Mouse (Mus musculus) liver, postnatal 0 days (tissue): ENCODE measurements at regions not wholly inside any gene's neighbourhood (a gene's known extent, or its start where the extent isn't known, plus 50 kb on each side); places are given as distances from the start of the nearest gene placed in this dataset.

Source experiments
- ATAC-seq: fragments of 200-750 bp; cut with Nextera tagmentation; 2 replicates; pipeline ENCODE4 v1.8.0; 2017; ENCODE audit warnings: mild to moderate bottlenecking, moderate library complexity
- DNase-seq: peaks from one replicate; pipeline ENCODE4 v3.0.0-alpha.2; 2016
- H3K27ac ChIP-seq: fragments of 300-500 bp; sonication (generic); 2 replicates; pipeline ENCODE4 v1.5.1; 2014; ENCODE audit warnings: antibody characterized with exemption, moderate library complexity, mild to moderate bottlenecking, low read depth
- H3K27me3 ChIP-seq: fragments of 300-500 bp; sonication (generic); 2 replicates; pipeline ENCODE4 v1.6.1; 2014; ENCODE audit warnings: low read length, control low read depth, mixed read lengths; ENCODE audit not compliant: insufficient read depth
- H3K36me3 ChIP-seq: fragments of 300-500 bp; sonication (generic); replicated peaks from 2 replicates; pipeline ENCODE4 v1.6.1; 2014; ENCODE audit warnings: mild to moderate bottlenecking, control low read depth, low read length, moderate library complexity, mixed read lengths; ENCODE audit not compliant: insufficient read depth
- H3K4me1 ChIP-seq: fragments of 300-500 bp; sonication (generic); 2 replicates; pipeline ENCODE4 v1.6.1; 2014; ENCODE audit warnings: antibody characterized with exemption, mild to moderate bottlenecking, control low read depth; ENCODE audit not compliant: insufficient read depth
- H3K4me2 ChIP-seq: fragments of 300-500 bp; sonication (generic); 2 replicates; pipeline ENCODE4 v1.6.1; 2014; ENCODE audit warnings: low read depth, mild to moderate bottlenecking, low read length, moderate library complexity, mixed read lengths
- H3K4me3 ChIP-seq: fragments of 300-500 bp; sonication (generic); 2 replicates; pipeline ENCODE4 v1.5.1; 2014; ENCODE audit warnings: low read depth, low read length
- H3K9ac ChIP-seq: fragments of 300-500 bp; sonication (generic); replicated peaks from 2 replicates; pipeline ENCODE4 v1.6.1; 2014; ENCODE audit warnings: mild to moderate bottlenecking, moderate library complexity
- H3K9me3 ChIP-seq: fragments of 300-500 bp; sonication (generic); 2 replicates; pipeline ENCODE4 v1.6.1; 2016; ENCODE audit warnings: mild to moderate bottlenecking, control low read depth, low read length, mixed read lengths
- CTCF ChIP-seq: sonication (generic); IDR thresholded peaks from 2 replicates; pipeline ENCODE4 v1.5.1; 2016; ENCODE audit warnings: antibody characterized with exemption, low read depth
- EP300 ChIP-seq: IDR thresholded peaks from 2 replicates; pipeline ENCODE4 v1.6.1; 2016; ENCODE audit warnings: antibody characterized with exemption, low read depth, mild to moderate bottlenecking
- WGBS: fragments of 180-500 bp; shearing (Covaris S2); extraction: QIAGEN DNeasy Blood & Tissue Kit; methylation state at CpG from one replicate; pipeline ENCODE4 v1.1.7; 2014; ENCODE audit not compliant: insufficient replicate concordance; 5-methylcytosine and 5-hydroxymethylcytosine counted together

GRCm38 (mm10) chr11:94839133-94839532, 56.6 kb upstream of the Tmem92 start:
- H3K9me3 ChIP-seq, result no peaks in the 10 kb centered on the region
- H3K4me1 ChIP-seq, result no peaks in the 10 kb centered on the region
- no peaks in the 10 kb centered on the region for H3K36me3 ChIP-seq
- no peak overlapping the region for H3K9ac ChIP-seq
- no peak overlapping the region for H3K27ac ChIP-seq
- no peaks in the 10 kb centered on the region for H3K27me3 ChIP-seq
- DNase-seq (no peak), ATAC-seq (no peak)
- no peak overlapping the region for H3K4me3 ChIP-seq
- TF ChIP-seq CTCF (peak; percentile 51), EP300 (no peak)
- H3K4me2 ChIP-seq, result no peak overlapping the region

DNA sequence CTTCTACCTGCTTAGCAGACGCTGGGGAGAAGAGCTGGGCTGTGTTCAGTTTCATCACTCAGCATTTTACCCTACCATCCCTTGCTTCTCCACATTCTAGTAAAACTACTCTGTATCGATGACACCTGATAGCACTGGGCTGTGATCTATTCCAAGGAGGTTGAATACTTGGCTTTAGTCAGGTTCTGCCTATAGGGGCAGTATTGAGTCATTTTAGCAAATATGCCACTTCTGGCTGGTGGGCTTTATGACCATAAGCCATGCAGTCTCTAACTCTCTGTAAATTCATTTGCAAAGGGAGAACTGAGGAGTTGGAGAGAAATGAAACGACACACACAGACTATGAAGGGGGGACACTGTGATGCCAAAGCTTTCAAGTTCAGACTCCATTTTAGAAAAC, 55.6 kb upstream of the Tmem92 start:
- H3K27me3 ChIP-seq, result no peaks in the 10 kb centered on the region
- H3K4me2 ChIP-seq, result no peak overlapping the region
- no peak overlapping the region for H3K4me3 ChIP-seq
- no peaks in the 10 kb centered on the region for H3K9me3 ChIP-seq
- H3K9ac ChIP-seq, result no peak overlapping the region
- H3K4me1 ChIP-seq, result no peaks in the 10 kb centered on the region
- ATAC-seq, result no peak
- H3K27ac ChIP-seq, result no peak overlapping the region
- no peak for TF ChIP-seq EP300
- TF ChIP-seq CTCF, result peak; percentile 42
- DNase-seq, result no peak
- 54% methylated on average over 3 of the region's 3 CpGs for WGBS
- H3K36me3 ChIP-seq, result no peaks in the 10 kb centered on the region

GRCm38 (mm10) chr11:94836347-94836746, 53.8 kb upstream of the Tmem92 start:
- ATAC-seq, result no peak

GRCm38 (mm10) chr11:94832246-94832985, 49.9 kb upstream of the Tmem92 start:
- ATAC-seq, result no peak
- Histone ChIP-seq H3K4me3 (no peak overlapping the region), H3K4me1 (0 out of 2 replicates have a peak, but pooled peaks cover 3% of the 10 kb centered on the region), H3K4me2 (no peak overlapping the region), H3K9ac (no peak overlapping the region), H3K36me3 (no peaks in the 10 kb centered on the region), H3K27me3 (no peaks in the 10 kb centered on the region), H3K9me3 (no peaks in the 10 kb centered on the region), H3K27ac (no peak overlapping the region)
- 25% methylated on average over 13 of the region's 13 CpGs for WGBS
- TF ChIP-seq CTCF (peak; percentile 81), EP300 (no peak)
- peak; percentile 76 for DNase-seq

More at GRCm38 (mm10) chr11:94836347-94836746, 53.8 kb upstream of the Tmem92 start:
- no peaks in the 10 kb centered on the region for H3K27me3 ChIP-seq
- no peaks in the 10 kb centered on the region for H3K4me1 ChIP-seq
- no peak for DNase-seq
- H3K27ac ChIP-seq, result no peak overlapping the region
- no peaks in the 10 kb centered on the region for H3K36me3 ChIP-seq
- H3K4me2 ChIP-seq, result no peak overlapping the region
- no peaks in the 10 kb centered on the region for H3K9me3 ChIP-seq
- H3K4me3 ChIP-seq, result no peak overlapping the region
- no peak overlapping the region for H3K9ac ChIP-seq
- TF ChIP-seq CTCF (no peak), EP300 (no peak)
